Mouse (Mus musculus) macrophage (primary cell): Measurements from ENCODE around the gene Ccdc40. TPM values are rescaled to one million over a fixed set of nuclear protein-coding genes. Genes with fewer than 3 reads are reported as not detected.

ENCODE experiments used
- H3K27ac ChIP-seq: fragments of 350-480 bp; formaldehyde crosslinking; 2 replicates; pipeline ENCODE4 v1.9.0; 2021
- H3K36me3 ChIP-seq: fragments of 350-480 bp; formaldehyde crosslinking; 2 replicates; pipeline ENCODE4 v1.9.0; 2021; ENCODE audit errors: inconsistent target
- H3K4me3 ChIP-seq: fragments of 350-480 bp; formaldehyde crosslinking; 2 replicates; pipeline ENCODE4 v1.9.0; 2021; ENCODE audit errors: inconsistent target
- H3K79me2 ChIP-seq: fragments of 350-480 bp; formaldehyde crosslinking; 2 replicates; pipeline ENCODE4 v1.9.0; 2021; ENCODE audit errors: inconsistent target
- WGBS: methylation state at CpG from one replicate; pipeline ENCODE4 v1.1.7; 2026; ENCODE audit warnings: inconsistent platforms; ENCODE audit not compliant: missing documents; 5-methylcytosine and 5-hydroxymethylcytosine counted together
- polyA plus RNA-seq: library from polyadenylated mRNA; stranded (reverse); fragments of 250-400 nt; gene quantifications from 3 replicates; pipeline ENCODE4 v1.2.4, GENCODE M21; 2018; ENCODE audit warnings: inconsistent platforms
- total RNA-seq, 78 experiments: library from RNA; depleted of rRNA; stranded (reverse); fragments of 250-400 nt; gene quantifications; 1 replicate in 9 of 78; 2 replicates in 24 of 78; 3 replicates in 43 of 78; 4 replicates in 2 of 78; pipeline ENCODE4 v1.2.4; 2018; ENCODE audit warnings: inconsistent platforms in 56 of 78

Ccdc40 gene
- total RNA-seq (2018; cell fraction: chromatin; rRNA removed): 1 to 10 TPM in 20 of 26 experiments, under 1 TPM in 5, not detected in 1; 0.25 to 8.4 (median 2.0) TPM
- total RNA-seq (2018; cell fraction: cytosol; rRNA removed): 1 to 10 TPM in 3 of 26 experiments, under 1 TPM in 23; 0.33 to 1.3 (median 0.78) TPM
- total RNA-seq (2018; cell fraction: nucleus; rRNA removed): 1 to 10 TPM in 13 of 26 experiments, under 1 TPM in 10, not detected in 3; 0.30 to 2.8 (median 1.2) TPM
- polyA plus RNA-seq: 0.67 to 1.2 TPM (median 0.70 TPM) in 3 replicates

GRCm38 (mm10) chr11:119228091-119228781 is at the start of gene Ccdc40, which contains the start of gene Tbc1d16:
Gene Ccdc40, plus strand, starts transcription at chr11:119228572.
Gene Tbc1d16, minus strand, starts transcription at chr11:119228499.
- H3K27ac ChIP-seq: no peak within 1 kb of the TSS
- peaks cover 5% of the 10 kb centered on the region; the same call in 1 of the 2 replicates for H3K79me2 ChIP-seq
- peak within 1 kb of the TSS; percentile 39 for H3K4me3 ChIP-seq
- WGBS: 2% methylated on average over 64 of the region's 66 CpGs
- H3K36me3 ChIP-seq: no peaks in the 10 kb centered on the region

GRCm38 (mm10) chr11:119180824-119181582 is 47.4 kb upstream of the Ccdc40 start:
- Histone ChIP-seq H3K79me2 (no peaks in the 10 kb centered on the region), H3K27ac (no peak overlapping the region), H3K36me3 (no peaks in the 10 kb centered on the region), H3K4me3 (no peak overlapping the region)
- WGBS: 94% methylated on average over 14 of the region's 14 CpGs

- 87% methylated on average over 12 of the region's 12 CpGs for WGBS
- no peak overlapping the region for H3K27ac ChIP-seq
- H3K79me2 ChIP-seq: no peaks in the 10 kb centered on the region
Measured at GRCm38 (mm10) chr11:119181861-119182395, 46.4 kb upstream of the Ccdc40 start.

GRCm38 (mm10) chr11:119183684-119184310 is 44.6 kb upstream of the Ccdc40 start:
- Histone ChIP-seq H3K4me3 (no peak overlapping the region), H3K27ac (no peak overlapping the region), H3K79me2 (no peaks in the 10 kb centered on the region), H3K36me3 (no peaks in the 10 kb centered on the region)
- WGBS: 91% methylated on average over 15 of the region's 15 CpGs

More at GRCm38 (mm10) chr11:119181861-119182395, 46.4 kb upstream of the Ccdc40 start:
- no peaks in the 10 kb centered on the region for H3K36me3 ChIP-seq
- no peak overlapping the region for H3K4me3 ChIP-seq

- no peaks in the 10 kb centered on the region for H3K79me2 ChIP-seq
- H3K36me3 ChIP-seq: no peaks in the 10 kb centered on the region
- no peak overlapping the region for H3K4me3 ChIP-seq
- H3K27ac ChIP-seq: no peak overlapping the region
- 94% methylated on average over 2 of the region's 3 CpGs for WGBS
Measured at GRCm38 (mm10) chr11:119186381-119186780, 42.0 kb upstream of the Ccdc40 start.

GRCm38 (mm10) chr11:119186989-119187799 is 41.2 kb upstream of the Ccdc40 start:
- Histone ChIP-seq H3K27ac (no peak overlapping the region), H3K79me2 (no peaks in the 10 kb centered on the region), H3K4me3 (no peak overlapping the region), H3K36me3 (no peaks in the 10 kb centered on the region)
- 44% methylated on average over 23 of the region's 25 CpGs for WGBS

GRCm38 (mm10) chr11:119187800-119188197 is 40.6 kb upstream of the Ccdc40 start:
- WGBS: 84% methylated on average over 10 of the region's 10 CpGs
- Histone ChIP-seq H3K4me3 (no peak overlapping the region), H3K27ac (no peak overlapping the region), H3K36me3 (no peaks in the 10 kb centered on the region), H3K79me2 (no peaks in the 10 kb centered on the region)

GRCm38 (mm10) chr11:119188389-119188788 is 40.0 kb upstream of the Ccdc40 start:
- H3K27ac ChIP-seq: no peak overlapping the region
- no peak overlapping the region for H3K4me3 ChIP-seq
- H3K36me3 ChIP-seq: no peaks in the 10 kb centered on the region
- 89% methylated on average over 6 of the region's 6 CpGs for WGBS
- no peaks in the 10 kb centered on the region for H3K79me2 ChIP-seq

GRCm38 (mm10) chr11:119189319-119189718 is 39.1 kb upstream of the Ccdc40 start:
- Histone ChIP-seq H3K4me3 (no peak overlapping the region), H3K79me2 (no peaks in the 10 kb centered on the region), H3K36me3 (no peaks in the 10 kb centered on the region), H3K27ac (no peak overlapping the region)
- WGBS: 98% methylated on average over 3 of the region's 3 CpGs

GRCm38 (mm10) chr11:119190498-119190897 is 37.9 kb upstream of the Ccdc40 start:
- H3K27ac ChIP-seq: no peak overlapping the region
- H3K4me3 ChIP-seq: no peak overlapping the region
- no peaks in the 10 kb centered on the region for H3K79me2 ChIP-seq
- no peaks in the 10 kb centered on the region for H3K36me3 ChIP-seq
- 6% methylated on average over 10 of the region's 11 CpGs for WGBS

GRCm38 (mm10) chr11:119191606-119192081 is 36.7 kb upstream of the Ccdc40 start:
- WGBS: 52% methylated on average over 9 of the region's 9 CpGs
- Histone ChIP-seq H3K4me3 (no peak overlapping the region), H3K27ac (no peak overlapping the region), H3K36me3 (no peaks in the 10 kb centered on the region), H3K79me2 (no peaks in the 10 kb centered on the region)

GRCm38 (mm10) chr11:119192176-119192575 is 36.2 kb upstream of the Ccdc40 start:
- no peak overlapping the region for H3K4me3 ChIP-seq
- no peak overlapping the region for H3K27ac ChIP-seq
- H3K79me2 ChIP-seq: no peaks in the 10 kb centered on the region
- 93% methylated on average over 5 of the region's 5 CpGs for WGBS
- H3K36me3 ChIP-seq: no peaks in the 10 kb centered on the region

- Histone ChIP-seq H3K36me3 (no peaks in the 10 kb centered on the region), H3K4me3 (no peak overlapping the region)
- 91% methylated on average over 9 of the region's 9 CpGs for WGBS
Measured at GRCm38 (mm10) chr11:119192605-119193004, 35.8 kb upstream of the Ccdc40 start.

More at GRCm38 (mm10) chr11:119192605-119193004, 35.8 kb upstream of the Ccdc40 start:
- no peaks in the 10 kb centered on the region for H3K79me2 ChIP-seq
- no peak overlapping the region for H3K27ac ChIP-seq
